Mouse (Mus musculus): Measurements from ENCODE around the gene Zfp771.

- TF ChIP-seq CTCF (IDR thresholded peaks at IDR 0.05; ENCODE audit: low read depth) (no peak), EP300 (optimal IDR thresholded peaks at IDR 0.05) (no peak)
Observed at GRCm38 (mm10) chr7:127231826-127232621, 12.1 kb upstream of the Zfp771 start.

Measured in stomach, postnatal 0 days (tissue).